Mouse (Mus musculus): Measurements from ENCODE around the gene Tbc1d10c.

DNA sequence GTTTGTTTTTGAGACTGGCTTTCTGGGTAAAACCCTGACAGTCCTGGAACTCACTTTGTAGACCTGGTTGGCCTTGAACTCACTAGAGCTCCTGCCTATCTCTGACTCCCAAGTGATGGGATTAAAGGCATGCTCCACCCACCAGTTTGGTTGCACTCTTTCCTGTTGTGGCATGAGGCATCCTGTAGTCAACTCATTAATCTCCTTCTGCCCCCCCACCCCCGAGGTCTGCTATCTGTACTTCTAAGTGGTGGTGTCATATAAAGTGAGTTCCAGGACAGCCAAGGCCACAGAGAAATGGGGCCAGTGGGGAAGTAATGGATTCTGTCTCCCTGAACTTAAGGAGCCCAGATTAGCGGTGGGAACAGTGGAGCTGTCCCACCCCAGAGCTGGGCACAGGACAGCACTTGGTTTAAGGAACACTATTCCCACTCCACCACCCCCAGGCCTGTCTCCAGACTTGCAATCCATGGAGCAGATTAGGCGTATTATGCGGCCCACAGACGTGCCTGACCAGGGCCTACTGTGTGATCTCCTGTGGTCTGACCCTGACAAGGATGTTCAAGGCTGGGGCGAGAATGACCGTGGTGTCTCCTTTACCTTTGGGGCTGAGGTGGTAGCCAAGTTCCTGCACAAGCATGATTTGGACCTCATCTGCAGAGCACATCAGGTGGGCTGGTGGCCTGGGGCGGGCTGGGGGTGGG lies 3.1 kb upstream of the Tbc1d10c start:
- TF ChIP-seq CTCF (conservative IDR thresholded peaks at IDR 0.05; ENCODE audit: insufficient read depth, insufficient read length, low read depth, low read length) (no peak), POLR2A (IDR thresholded peaks at IDR 0.05; ENCODE audit: low read depth, low read length) (no peak)

All from kidney, adult 2 months (tissue).